In the genomic region with DNA sequence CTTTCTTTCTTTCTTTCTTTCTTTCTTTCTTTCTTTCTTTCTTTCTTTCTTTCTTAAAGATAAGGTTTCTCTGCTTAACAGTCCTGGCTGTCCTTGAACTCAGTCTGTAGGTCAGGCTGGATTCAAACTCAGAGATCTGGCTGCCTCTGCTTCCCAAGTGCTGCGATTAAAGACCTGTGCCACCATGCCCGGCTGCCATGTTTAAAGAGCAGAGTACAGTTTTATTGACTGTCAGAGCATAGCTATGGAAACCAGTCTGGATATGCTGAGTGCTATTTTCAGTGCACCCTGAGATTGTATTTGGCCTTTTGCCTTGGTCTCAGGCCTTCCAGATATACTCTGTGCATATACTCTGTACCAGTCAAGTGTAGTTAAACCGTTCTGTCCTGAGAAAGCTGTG, we compare ENCODE assay signal across 22 mouse cellular contexts. TPM values are rescaled to one million over a fixed set of nuclear protein-coding genes. Genes with fewer than 3 reads are reported as not detected.
"Had no signal": no experiment of that assay in that cellular context is flagged by ENCODE, and none has a peak within 500 bp of the region (broad histone marks: within the 10 kb centered on the region; RNA-seq: fewer than 3 reads in every experiment).

No protein-coding gene starts in this region.

- DNase-seq: liver, postnatal 0 days; lung, adult 2 months; lung, postnatal 14 days; lung, postnatal 36 days; right cerebral cortex, postnatal 14 days; spleen, adult 18-20 months; thymus, adult 18-20 months; thymus, postnatal 14 days; thymus, postnatal 36 days had no signal

- H3K4me1 ChIP-seq: neural tube, embryonic 12.5 days had no signal

- H3K27ac ChIP-seq: lung, embryonic 15.5 days; macrophage; midbrain, embryonic 13.5 days; midbrain, embryonic 15.5 days; neural tube, embryonic 12.5 days had no signal

- H3K4me3 ChIP-seq: lung, embryonic 15.5 days; megakaryocyte, embryonic 14.5 days; midbrain, embryonic 13.5 days; midbrain, embryonic 15.5 days; neural tube, embryonic 12.5 days had no signal

- H3K27me3 ChIP-seq: lung, embryonic 15.5 days; megakaryocyte, embryonic 14.5 days; midbrain, embryonic 13.5 days; midbrain, embryonic 15.5 days; neural tube, embryonic 12.5 days had no signal

- H3K36me3 ChIP-seq: lung, embryonic 15.5 days; midbrain, embryonic 13.5 days; midbrain, embryonic 15.5 days; neural tube, embryonic 12.5 days had no signal

RNA-seq across cellular contexts. Expression of a gene that starts 26.5 kb away (rescaled TPM):
- total RNA-seq: megakaryocyte progenitor cell, adult 5-6 weeks; monocyte, adult 5-6 weeks; neutrophil, adult 5-6 weeks had no signal
- polyA plus RNA-seq: lung, embryonic 15.5 days; lung, postnatal 0 days; macrophage; midbrain, embryonic 11.5 days; midbrain, embryonic 13.5 days; neural tube, embryonic 12.5 days; neural tube, embryonic 14.5 days; stomach, embryonic 14.5 days had no signal
